Mouse (Mus musculus) heart, postnatal 0 days (tissue): ENCODE measurements around the gene Gm7137.
"Not testable (repeated sequence)": the region's sequence is repeated elsewhere in the genome, so short reads cannot be mapped to it uniquely, and the experiment has no call there.

Source experiments
- CTCF ChIP-seq: IDR thresholded peaks from 2 replicates; pipeline ENCODE4 v1.5.1; 2016; ENCODE audit warnings: antibody characterized with exemption, control low read depth, low read depth
- EP300 ChIP-seq: IDR thresholded peaks from 2 replicates; pipeline ENCODE4 v1.6.1; 2016; ENCODE audit warnings: antibody characterized with exemption, low read depth

- not testable (repeated sequence) for TF ChIP-seq CTCF, EP300
Measured at GRCm38 (mm10) chr10:77776844-77777243, 11.2 kb downstream of the Gm7137 start, which contains the start of gene Gm7138.
